Mouse (Mus musculus) hindbrain, embryonic 12.5 days (tissue): ENCODE measurements around the gene Ampd2. TPM values are rescaled to one million over a fixed set of nuclear protein-coding genes. Genes with fewer than 3 reads are reported as not detected.

ENCODE experiments used
- ATAC-seq: fragments of 200-750 bp; cut with Nextera tagmentation; 2 replicates; pipeline ENCODE4 v1.8.0; 2017; ENCODE audit warnings: moderate TSS enrichment; ENCODE audit not compliant: low FRiP score
- H3K27ac ChIP-seq: fragments of 300-500 bp; sonication (generic); 2 replicates; pipeline ENCODE4 v1.5.1; 2016; ENCODE audit warnings: mild to moderate bottlenecking
- H3K27me3 ChIP-seq: fragments of 300-500 bp; sonication (generic); 2 replicates; pipeline ENCODE4 v1.6.1; 2016; ENCODE audit warnings: mild to moderate bottlenecking
- H3K36me3 ChIP-seq: fragments of 300-500 bp; sonication (generic); 2 replicates; pipeline ENCODE4 v1.6.1; 2016; ENCODE audit warnings: mild to moderate bottlenecking
- H3K4me1 ChIP-seq: fragments of 300-500 bp; sonication (generic); 2 replicates; pipeline ENCODE4 v1.6.1; 2016
- H3K4me2 ChIP-seq: fragments of 300-500 bp; sonication (generic); replicated peaks from 2 replicates; pipeline ENCODE4 v1.6.1; 2016; ENCODE audit warnings: mild to moderate bottlenecking
- H3K4me3 ChIP-seq: fragments of 300-500 bp; sonication (generic); 2 replicates; pipeline ENCODE4 v1.5.1; 2016; ENCODE audit warnings: mild to moderate bottlenecking
- H3K9ac ChIP-seq: fragments of 300-500 bp; sonication (generic); 2 replicates; pipeline ENCODE4 v1.6.1; 2016; ENCODE audit warnings: mild to moderate bottlenecking, moderate library complexity
- H3K9me3 ChIP-seq: fragments of 300-500 bp; sonication (generic); replicated peaks from 2 replicates; pipeline ENCODE4 v1.6.1; 2016; ENCODE audit warnings: mild to moderate bottlenecking
- WGBS: fragments of 180-500 bp; shearing (Covaris S2); methylation state at CpG from one replicate; pipeline ENCODE4 v1.1.7; 2016; 5-methylcytosine and 5-hydroxymethylcytosine counted together
- polyA plus RNA-seq: library from polyadenylated mRNA; unstranded; fragments of >200 nt; fragmentation: Nextera tagmentation; extraction: Ambion mirVana; gene quantifications from 2 replicates; pipeline ENCODE4 v1.2.1, GENCODE M21; 2016

Gene Ampd2
- polyA plus RNA-seq: 46.5 and 50.2 TPM in 2 replicates

DNA sequence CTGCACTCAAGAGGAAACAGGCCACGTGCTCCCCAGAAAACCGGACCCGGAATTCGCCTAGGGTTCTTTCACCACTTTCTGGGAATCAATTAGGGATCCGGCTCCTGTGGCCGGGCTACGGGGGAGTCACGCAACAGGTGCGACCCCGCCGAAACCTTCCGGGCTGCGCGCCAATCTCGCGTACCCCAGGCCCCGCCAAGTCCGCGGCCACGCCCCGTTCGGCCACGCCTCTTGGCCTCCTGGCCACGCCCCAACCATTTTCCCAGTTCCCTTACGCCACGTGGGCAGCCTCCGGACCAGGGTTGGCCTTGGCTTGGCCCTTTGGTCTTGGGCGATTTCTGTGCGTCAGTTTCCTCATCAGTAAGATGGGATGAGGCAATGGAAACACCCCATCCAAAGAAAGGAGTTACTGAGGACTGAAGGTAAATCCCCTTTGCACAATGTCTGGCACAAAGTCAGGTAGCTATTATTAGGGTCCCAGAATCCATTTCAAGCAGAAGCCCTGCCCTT is at the start of gene Ampd2:
TSS of gene Ampd2 (minus strand) at position 182 of the 510 bp plus-strand sequence.
- Histone ChIP-seq H3K9me3 (no peaks in the 10 kb centered on the region), H3K4me1 (peaks cover 57% of the 10 kb centered on the region), H3K27me3 (no peaks in the 10 kb centered on the region), H3K4me3 (peak within 1 kb of the TSS; percentile 63), H3K4me2 (peak within 1 kb of the TSS; percentile 100), H3K27ac (peak within 1 kb of the TSS; percentile 90), H3K9ac (peak within 1 kb of the TSS; percentile 78), H3K36me3 (no peaks in the 10 kb centered on the region)
- 0 out of 2 replicates have a peak, but pooled peaks have one; percentile 23 for ATAC-seq
- WGBS: 0% methylated on average over 29 of the region's 29 CpGs

DNA sequence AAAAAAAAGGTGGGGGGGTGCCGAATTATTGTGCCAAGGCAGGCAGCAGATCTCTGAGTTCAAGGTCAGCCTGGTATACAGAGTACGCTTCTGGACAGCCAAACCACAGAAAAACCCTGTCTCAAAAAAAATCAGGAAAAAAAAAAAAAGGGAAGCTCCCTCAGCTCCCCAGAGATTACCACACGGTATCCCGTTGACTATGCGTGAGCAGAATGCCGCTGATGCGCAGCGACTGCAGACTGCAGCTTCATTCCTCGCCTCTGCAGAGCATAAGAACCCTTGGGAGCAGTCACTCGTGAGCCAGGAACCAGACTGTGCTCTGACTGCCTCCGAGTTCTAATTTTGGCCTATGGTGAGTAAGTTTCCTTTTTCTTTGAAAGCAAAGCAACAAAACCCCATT is 48.2 kb upstream of the Ampd2 start:
- Histone ChIP-seq H3K9ac (no peak overlapping the region), H3K27me3 (no peaks in the 10 kb centered on the region), H3K27ac (no peak overlapping the region), H3K4me3 (no peak overlapping the region), H3K36me3 (no peaks in the 10 kb centered on the region), H3K9me3 (no peaks in the 10 kb centered on the region), H3K4me1 (peaks cover 10% of the 10 kb centered on the region), H3K4me2 (no peak overlapping the region)
- 64% methylated on average over 11 of the region's 11 CpGs for WGBS
- ATAC-seq: 0 out of 2 replicates have a peak, but pooled peaks have one; percentile 50

DNA sequence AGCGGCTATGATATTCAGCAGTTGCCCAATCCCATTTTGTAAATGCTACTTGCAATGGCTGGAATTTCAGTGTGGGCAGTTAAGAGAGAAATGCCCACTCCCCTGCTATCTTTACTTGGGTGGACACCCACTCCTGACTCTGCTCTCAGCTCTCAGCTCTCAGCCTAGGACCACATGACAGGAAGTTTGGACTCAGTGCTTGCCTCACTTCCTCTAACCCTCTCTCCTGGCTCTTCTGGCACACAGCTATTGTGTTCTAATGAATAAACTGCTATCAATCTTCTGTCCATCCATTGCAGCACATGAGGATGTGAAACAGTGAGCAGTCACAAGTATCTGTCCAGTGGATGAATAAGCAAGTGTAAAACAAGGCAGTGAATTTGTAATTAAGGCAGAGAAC is 46.0 kb upstream of the Ampd2 start:
- ATAC-seq: no peak
- H3K9ac ChIP-seq: no peak overlapping the region
- WGBS: 83% methylated on average over 1 of the region's 1 CpGs
- H3K9me3 ChIP-seq: no peaks in the 10 kb centered on the region
- no peaks in the 10 kb centered on the region for H3K36me3 ChIP-seq
- no peak overlapping the region for H3K27ac ChIP-seq
- no peak overlapping the region for H3K4me3 ChIP-seq
- H3K4me2 ChIP-seq: no peak overlapping the region
- no peaks in the 10 kb centered on the region for H3K27me3 ChIP-seq
- peaks cover 13% of the 10 kb centered on the region for H3K4me1 ChIP-seq

DNA sequence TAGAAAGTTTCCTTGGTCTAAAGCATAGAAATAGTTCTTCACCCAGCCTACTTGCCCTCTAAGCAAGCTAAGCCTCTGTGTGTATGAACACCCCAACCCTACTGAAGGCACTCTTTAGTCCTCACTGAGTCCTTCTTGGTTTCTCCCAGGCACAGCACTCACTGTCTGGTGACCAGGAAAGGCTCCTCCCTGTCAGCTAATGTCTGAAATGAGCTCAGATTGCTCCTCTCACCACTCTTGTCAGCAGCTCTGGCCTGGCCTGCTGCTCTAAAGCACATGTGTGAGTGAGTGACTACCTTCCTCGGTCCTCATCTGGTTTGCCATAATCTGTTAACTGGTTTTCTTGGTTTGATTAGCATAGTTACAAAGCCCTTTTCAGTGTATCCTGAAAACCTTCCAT is 45.4 kb upstream of the Ampd2 start:
- WGBS: 78% methylated on average over 1 of the region's 1 CpGs
- H3K9ac ChIP-seq: no peak overlapping the region
- no peaks in the 10 kb centered on the region for H3K9me3 ChIP-seq
- no peak overlapping the region for H3K4me3 ChIP-seq
- peaks cover 13% of the 10 kb centered on the region for H3K4me1 ChIP-seq
- H3K27ac ChIP-seq: no peak overlapping the region
- H3K27me3 ChIP-seq: no peaks in the 10 kb centered on the region
- H3K4me2 ChIP-seq: no peak overlapping the region
- ATAC-seq: no peak
- H3K36me3 ChIP-seq: no peaks in the 10 kb centered on the region

DNA sequence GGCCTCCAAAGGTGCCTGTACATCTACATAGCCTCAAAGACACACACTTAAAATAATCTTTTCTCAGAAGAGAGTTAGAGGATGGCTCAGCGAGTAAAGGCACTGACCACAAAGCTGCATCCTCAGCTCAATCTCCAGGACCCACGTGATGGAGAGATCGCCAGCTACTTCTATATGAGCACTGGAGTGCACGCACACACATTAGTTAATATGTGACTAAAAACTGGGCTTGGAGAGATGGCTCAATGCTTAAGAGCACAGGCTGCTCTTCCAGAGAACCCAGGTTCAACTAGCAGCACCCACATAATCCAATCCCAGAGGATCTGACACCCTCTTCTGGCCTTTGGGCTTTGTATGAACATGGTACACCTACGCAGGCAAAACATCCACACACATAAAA is 44.8 kb upstream of the Ampd2 start:
- no peak for ATAC-seq
- H3K27me3 ChIP-seq: no peaks in the 10 kb centered on the region
- H3K4me3 ChIP-seq: no peak overlapping the region
- H3K9ac ChIP-seq: no peak overlapping the region
- no peak overlapping the region for H3K27ac ChIP-seq
- no peaks in the 10 kb centered on the region for H3K36me3 ChIP-seq
- 92% methylated on average over 5 of the region's 5 CpGs for WGBS
- no peaks in the 10 kb centered on the region for H3K9me3 ChIP-seq
- peaks cover 13% of the 10 kb centered on the region for H3K4me1 ChIP-seq
- H3K4me2 ChIP-seq: no peak overlapping the region

DNA sequence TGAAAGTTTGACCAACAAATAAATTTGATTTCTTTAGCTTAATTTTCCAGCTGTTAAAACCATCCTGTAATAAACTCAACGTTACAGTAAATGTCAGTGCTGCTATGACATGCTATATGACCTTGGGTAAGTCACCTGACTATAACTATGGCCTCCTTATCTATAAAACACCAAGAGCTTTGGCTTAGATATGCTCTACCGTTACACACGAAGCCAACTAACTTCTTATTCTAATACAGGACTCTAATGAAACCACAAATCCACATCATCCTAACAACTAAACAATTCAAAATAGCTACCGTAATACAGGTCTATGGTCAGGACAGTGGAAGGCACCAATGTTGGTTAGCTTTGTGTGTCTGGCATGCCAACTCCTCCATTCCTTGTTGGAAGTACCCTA is 43.4 kb upstream of the Ampd2 start:
- no peaks in the 10 kb centered on the region for H3K9me3 ChIP-seq
- no peak overlapping the region for H3K9ac ChIP-seq
- H3K27me3 ChIP-seq: no peaks in the 10 kb centered on the region
- H3K4me3 ChIP-seq: no peak overlapping the region
- ATAC-seq: no peak
- no peaks in the 10 kb centered on the region for H3K36me3 ChIP-seq
- peaks cover 13% of the 10 kb centered on the region for H3K4me1 ChIP-seq
- 97% methylated on average over 4 of the region's 4 CpGs for WGBS
- H3K27ac ChIP-seq: no peak overlapping the region
- H3K4me2 ChIP-seq: no peak overlapping the region

DNA sequence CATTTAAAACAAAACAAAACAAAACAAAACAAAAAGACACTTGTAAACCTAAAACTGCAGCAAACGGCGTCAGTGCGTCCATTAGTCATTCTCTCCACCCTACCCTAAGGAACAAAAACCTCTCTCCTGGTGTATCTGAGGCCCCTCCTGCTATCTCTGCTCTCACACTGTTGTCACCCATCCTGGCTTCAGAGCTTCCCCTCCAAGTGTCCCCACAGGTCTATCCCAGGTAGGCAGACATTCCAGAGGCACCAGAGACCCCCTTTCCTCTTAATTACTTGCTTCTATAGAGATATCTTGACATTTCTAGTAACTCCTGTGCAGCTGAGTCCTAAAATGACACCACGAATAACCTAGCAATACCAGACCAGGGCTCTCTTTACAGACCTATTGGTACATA is 42.9 kb upstream of the Ampd2 start:
- Histone ChIP-seq H3K4me1 (peaks cover 11% of the 10 kb centered on the region), H3K36me3 (no peaks in the 10 kb centered on the region), H3K27ac (no peak overlapping the region), H3K9me3 (no peaks in the 10 kb centered on the region), H3K4me3 (no peak overlapping the region), H3K4me2 (no peak overlapping the region), H3K27me3 (no peaks in the 10 kb centered on the region), H3K9ac (no peak overlapping the region)
- 93% methylated on average over 4 of the region's 4 CpGs for WGBS
- no peak for ATAC-seq

DNA sequence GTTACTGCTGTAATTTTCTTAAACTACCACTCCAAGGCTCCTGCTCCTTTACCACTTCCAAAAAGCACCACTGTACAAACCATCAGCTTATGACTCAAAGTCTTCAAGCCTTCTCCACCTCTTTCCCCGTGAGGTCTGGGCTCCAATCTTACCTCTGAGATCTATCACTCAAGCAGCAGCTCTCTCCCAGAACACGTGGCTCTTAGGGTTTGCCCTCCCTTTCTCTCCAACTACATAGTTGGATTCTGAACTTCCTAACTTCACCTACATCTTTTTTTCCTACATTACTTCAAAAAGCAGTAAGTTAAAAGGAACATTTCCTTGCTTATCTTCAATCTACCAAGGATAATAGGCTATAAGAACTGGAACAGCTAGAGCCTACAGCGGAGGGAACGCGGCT is 42.1 kb upstream of the Ampd2 start:
- WGBS: 84% methylated on average over 5 of the region's 5 CpGs
- Histone ChIP-seq H3K9ac (no peak overlapping the region), H3K4me1 (peaks cover 11% of the 10 kb centered on the region), H3K4me3 (no peak overlapping the region), H3K36me3 (no peaks in the 10 kb centered on the region), H3K27ac (no peak overlapping the region), H3K4me2 (no peak overlapping the region), H3K9me3 (no peaks in the 10 kb centered on the region), H3K27me3 (no peaks in the 10 kb centered on the region)
- no peak for ATAC-seq

DNA sequence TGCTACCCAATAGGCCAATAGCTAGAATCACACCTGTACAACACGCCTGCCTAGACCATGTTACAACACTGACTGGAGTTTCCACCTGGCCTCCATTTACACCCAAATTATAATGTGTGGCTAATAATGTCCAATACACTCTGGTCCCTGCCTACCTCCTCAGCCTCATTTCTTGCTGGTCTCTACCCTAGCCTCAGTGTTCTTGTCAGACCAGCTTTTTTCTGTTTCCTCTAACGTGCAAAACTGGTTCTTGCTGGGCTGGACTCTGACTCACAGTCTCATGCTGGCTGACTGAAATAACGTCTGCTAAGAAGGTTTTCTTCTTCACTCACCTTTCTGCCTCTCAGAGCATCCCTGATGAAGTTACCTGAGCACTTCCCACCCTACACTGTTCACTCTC is 39.9 kb upstream of the Ampd2 start:
- Histone ChIP-seq H3K4me3 (no peak overlapping the region), H3K27me3 (no peaks in the 10 kb centered on the region), H3K36me3 (peaks cover 8% of the 10 kb centered on the region), H3K4me1 (peaks cover 5% of the 10 kb centered on the region; the same call in 1 of the 2 replicates), H3K4me2 (no peak overlapping the region), H3K9ac (no peak overlapping the region), H3K9me3 (no peaks in the 10 kb centered on the region), H3K27ac (no peak overlapping the region)
- 87% methylated on average over 3 of the region's 3 CpGs for WGBS
- no peak for ATAC-seq

DNA sequence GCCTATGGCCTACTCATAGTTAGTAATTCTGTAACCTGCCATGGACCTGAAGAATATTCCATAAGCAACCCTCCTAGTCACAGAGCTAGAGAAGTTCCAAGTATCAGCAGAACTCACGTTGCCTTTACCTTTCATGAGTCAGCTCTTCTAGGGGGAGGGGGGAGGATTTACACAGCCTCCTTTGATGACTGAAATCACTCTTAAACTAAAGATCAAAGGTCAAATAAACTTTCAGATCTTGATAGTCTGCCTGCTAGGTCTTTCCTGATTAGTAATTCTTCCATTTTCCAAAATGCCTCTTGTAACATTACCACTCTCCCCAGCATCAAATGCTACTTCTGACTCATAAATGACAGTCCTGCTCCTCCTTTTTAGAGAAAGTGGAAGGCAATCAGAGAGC is 37.7 kb upstream of the Ampd2 start:
- peaks cover 3% of the 10 kb centered on the region; the same call in 1 of the 2 replicates for H3K4me1 ChIP-seq
- no peaks in the 10 kb centered on the region for H3K27me3 ChIP-seq
- no peak overlapping the region for H3K27ac ChIP-seq
- no peak overlapping the region for H3K4me2 ChIP-seq
- WGBS: 77% methylated on average over 1 of the region's 1 CpGs
- ATAC-seq: no peak
- H3K9me3 ChIP-seq: no peaks in the 10 kb centered on the region
- H3K9ac ChIP-seq: no peak overlapping the region
- H3K36me3 ChIP-seq: peaks cover 21% of the 10 kb centered on the region
- H3K4me3 ChIP-seq: no peak overlapping the region

DNA sequence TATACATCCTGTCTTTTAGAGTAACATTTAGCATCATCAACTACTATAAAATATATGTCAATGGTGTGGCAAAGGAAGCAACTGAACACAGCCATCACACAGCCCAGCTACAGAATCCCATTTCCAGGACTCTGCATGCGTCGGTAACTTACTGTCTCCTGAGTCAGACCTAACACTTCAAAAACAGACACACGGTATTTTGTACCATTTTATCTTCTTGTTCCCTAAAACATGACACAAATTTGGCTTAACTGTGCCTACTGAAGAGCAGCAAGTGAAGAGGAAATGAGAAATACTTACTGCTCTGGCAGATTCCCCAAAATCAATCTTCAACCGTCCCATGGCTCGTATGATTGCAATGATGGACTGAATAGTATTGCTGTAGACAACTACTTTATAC is 36.8 kb upstream of the Ampd2 start:
- Histone ChIP-seq H3K9me3 (no peaks in the 10 kb centered on the region), H3K27me3 (no peaks in the 10 kb centered on the region), H3K4me3 (no peak overlapping the region), H3K9ac (no peak overlapping the region), H3K36me3 (peaks cover 29% of the 10 kb centered on the region), H3K4me1 (peaks cover 2% of the 10 kb centered on the region; the same call in 1 of the 2 replicates), H3K27ac (no peak overlapping the region), H3K4me2 (no peak overlapping the region)
- WGBS: 97% methylated on average over 5 of the region's 5 CpGs
- no peak for ATAC-seq

DNA sequence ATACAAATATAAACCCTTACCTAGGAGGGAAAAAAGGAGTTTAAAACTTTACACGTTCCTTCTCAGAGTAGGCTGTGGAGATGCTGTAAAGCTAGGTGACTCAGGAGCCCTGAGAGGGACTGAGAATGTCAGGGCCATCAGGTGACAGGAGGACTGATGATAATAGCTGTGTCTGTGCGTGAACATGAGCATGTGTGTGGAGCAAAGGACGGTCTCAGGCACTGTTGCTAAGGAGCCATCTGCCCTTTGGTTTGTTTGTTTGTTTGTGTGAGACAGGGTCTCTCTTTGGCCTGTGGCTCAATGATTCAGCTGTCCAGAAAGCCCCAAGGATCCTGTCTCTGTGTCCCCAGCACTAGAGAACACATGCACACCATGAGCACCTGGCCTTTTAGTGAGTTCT is 34.6 kb upstream of the Ampd2 start:
- peaks cover 42% of the 10 kb centered on the region for H3K36me3 ChIP-seq

DNA sequence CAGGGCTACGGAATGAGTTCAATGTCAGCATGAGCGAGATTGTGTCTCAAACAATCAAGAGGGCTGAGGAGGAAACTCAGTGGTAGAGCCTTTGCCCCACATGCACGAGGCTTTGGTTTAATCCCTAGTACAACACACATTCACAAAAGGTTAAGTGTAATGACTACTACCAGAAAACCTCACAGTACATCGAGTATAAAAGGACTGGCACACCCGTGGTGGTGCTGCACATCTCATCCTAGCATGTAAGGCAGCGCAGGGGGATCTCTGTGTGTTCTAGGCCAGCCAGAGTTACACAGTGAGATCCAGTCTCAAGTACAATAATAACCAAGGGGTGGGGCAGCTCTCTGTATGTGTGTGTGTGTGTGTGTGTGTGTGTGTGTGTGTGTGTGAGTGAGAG is 31.0 kb upstream of the Ampd2 start:
- H3K4me3 ChIP-seq: no peak overlapping the region
- ATAC-seq: no peak
- H3K36me3 ChIP-seq: peaks cover 57% of the 10 kb centered on the region
- H3K27me3 ChIP-seq: no peaks in the 10 kb centered on the region
- WGBS: 95% methylated on average over 6 of the region's 6 CpGs
- H3K9me3 ChIP-seq: no peaks in the 10 kb centered on the region
- H3K4me2 ChIP-seq: no peak overlapping the region
- no peaks in the 10 kb centered on the region for H3K4me1 ChIP-seq
- H3K27ac ChIP-seq: no peak overlapping the region
- H3K9ac ChIP-seq: no peak overlapping the region

More for the DNA sequence above, 34.6 kb upstream of the Ampd2 start:
- H3K27me3 ChIP-seq: no peaks in the 10 kb centered on the region
- 88% methylated on average over 3 of the region's 3 CpGs for WGBS
- H3K4me1 ChIP-seq: no peaks in the 10 kb centered on the region
- H3K4me2 ChIP-seq: no peak overlapping the region
- no peak for ATAC-seq
- H3K4me3 ChIP-seq: no peak overlapping the region
- no peaks in the 10 kb centered on the region for H3K9me3 ChIP-seq
- H3K9ac ChIP-seq: no peak overlapping the region
- no peak overlapping the region for H3K27ac ChIP-seq
